9 mouse cellular contexts compared by ENCODE assay signal in the genomic region with DNA sequence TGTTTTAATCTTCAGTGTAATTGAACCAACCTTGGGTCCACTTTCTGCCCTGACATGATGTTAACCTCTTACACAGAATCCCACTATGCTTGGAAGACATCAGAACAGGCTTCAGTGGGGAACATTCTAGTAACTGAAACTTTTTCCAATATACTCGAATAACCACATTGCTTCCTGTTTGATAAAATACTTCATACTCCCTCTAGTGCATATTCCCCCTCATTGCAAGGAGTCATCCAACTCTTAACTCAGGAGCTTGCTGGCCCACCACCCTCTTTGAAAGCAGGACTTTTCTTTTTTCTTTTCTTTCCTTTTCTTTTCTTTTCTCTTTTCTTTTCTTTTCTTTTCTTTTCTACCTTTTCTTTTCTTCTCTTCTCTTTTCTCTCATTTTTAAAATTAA.
DNase-seq lines count a peak whose midpoint lies in the region; ATAC-seq lines count a peak whose summit lies in the region.
"Had no signal": no experiment of that assay in that cellular context is flagged by ENCODE, and none has a peak within 500 bp of the region (broad histone marks: within the 10 kb centered on the region; RNA-seq: fewer than 3 reads in every experiment).

No protein-coding gene starts in this region.

- H3K4me2 ChIP-seq in hindbrain, embryonic 14.5 days (replicated peaks) = no peak overlapping the region
- no peak overlapping the region for H3K4me2 ChIP-seq in midbrain, embryonic 14.5 days (ENCODE audit: low read length)
- H3K4me2 ChIP-seq: stomach, embryonic 15.5 days had no signal

- ATAC-seq in hindbrain, embryonic 14.5 days (ENCODE audit: low FRiP score) = no peak
- no peak for ATAC-seq in midbrain, embryonic 14.5 days (ENCODE audit: low FRiP score, low TSS enrichment)

- H3K27ac ChIP-seq in hindbrain, embryonic 14.5 days = no peak overlapping the region
- no peak overlapping the region for H3K27ac ChIP-seq in hindbrain, embryonic 10.5 days
- H3K27ac ChIP-seq in midbrain, embryonic 14.5 days (replicated peaks; ENCODE audit: low read depth, low read length) = no peak overlapping the region
- no peak overlapping the region for H3K27ac ChIP-seq in midbrain, embryonic 10.5 days (replicated peaks)
- H3K27ac ChIP-seq: macrophage; stomach, embryonic 15.5 days had no signal

- H3K4me3 ChIP-seq in hindbrain, embryonic 14.5 days (replicated peaks; ENCODE audit: low read length) = no peak overlapping the region
- H3K4me3 ChIP-seq in hindbrain, embryonic 10.5 days = no peak overlapping the region
- H3K4me3 ChIP-seq in midbrain, embryonic 14.5 days (replicated peaks; ENCODE audit: low read depth, low read length) = no peak overlapping the region
- no peak overlapping the region for H3K4me3 ChIP-seq in midbrain, embryonic 10.5 days
- H3K4me3 ChIP-seq: stomach, embryonic 15.5 days had no signal

- H3K4me1 ChIP-seq in hindbrain, embryonic 14.5 days (replicated peaks; ENCODE audit: control insufficient read depth, insufficient read depth, low read length) = no peaks in the 10 kb centered on the region
- H3K4me1 ChIP-seq in hindbrain, embryonic 10.5 days (replicated peaks) = no peaks in the 10 kb centered on the region
- no peaks in the 10 kb centered on the region for H3K4me1 ChIP-seq in midbrain, embryonic 14.5 days (ENCODE audit: control insufficient read depth, insufficient read depth, low read length)
- H3K4me1 ChIP-seq in midbrain, embryonic 10.5 days = peaks cover 4% of the 10 kb centered on the region; the same call in 1 of the 2 replicates
- H3K4me1 ChIP-seq: stomach, embryonic 15.5 days had no signal

- H3K36me3 ChIP-seq in hindbrain, embryonic 14.5 days (replicated peaks; ENCODE audit: control insufficient read depth, insufficient read depth) = no peaks in the 10 kb centered on the region
- no peaks in the 10 kb centered on the region for H3K36me3 ChIP-seq in hindbrain, embryonic 10.5 days
- no peaks in the 10 kb centered on the region for H3K36me3 ChIP-seq in midbrain, embryonic 14.5 days (ENCODE audit: control insufficient read depth, insufficient read depth, low read length)
- no peaks in the 10 kb centered on the region for H3K36me3 ChIP-seq in midbrain, embryonic 10.5 days
- H3K36me3 ChIP-seq: stomach, embryonic 15.5 days had no signal

- no peaks in the 10 kb centered on the region for H3K9me3 ChIP-seq in hindbrain, embryonic 14.5 days (ENCODE audit: control insufficient read depth, low read length)
- H3K9me3 ChIP-seq in hindbrain, embryonic 10.5 days = no peaks in the 10 kb centered on the region
- H3K9me3 ChIP-seq in midbrain, embryonic 14.5 days (ENCODE audit: control insufficient read depth, low read length) = no peaks in the 10 kb centered on the region
- H3K9me3 ChIP-seq in midbrain, embryonic 10.5 days (replicated peaks) = no peaks in the 10 kb centered on the region
- H3K9me3 ChIP-seq: stomach, embryonic 15.5 days had no signal

- H3K27me3 ChIP-seq in hindbrain, embryonic 14.5 days (ENCODE audit: control insufficient read depth, insufficient read depth, low read length) = no peaks in the 10 kb centered on the region
- no peaks in the 10 kb centered on the region for H3K27me3 ChIP-seq in hindbrain, embryonic 10.5 days (ENCODE audit: insufficient read depth, poor library complexity, severe bottlenecking)
- H3K27me3 ChIP-seq in midbrain, embryonic 14.5 days (ENCODE audit: control insufficient read depth, insufficient read depth, low read length) = no peaks in the 10 kb centered on the region
- no peaks in the 10 kb centered on the region for H3K27me3 ChIP-seq in midbrain, embryonic 10.5 days (ENCODE audit: low read depth, poor library complexity, severe bottlenecking)
- H3K27me3 ChIP-seq: stomach, embryonic 15.5 days had no signal

- H3K9ac ChIP-seq in hindbrain, embryonic 14.5 days = no peak overlapping the region
- H3K9ac ChIP-seq in midbrain, embryonic 14.5 days (replicated peaks; ENCODE audit: low read length) = no peak overlapping the region
- H3K9ac ChIP-seq: stomach, embryonic 15.5 days had no signal

- 38% methylated on average over 1 of the region's 1 CpGs for whole genome bisulfite sequencing in hindbrain, embryonic 14.5 days
- WGBS in hindbrain, embryonic 10.5 days = 45% methylated on average over 1 of the region's 1 CpGs
- 35% methylated on average over 1 of the region's 1 CpGs for WGBS in midbrain, embryonic 14.5 days
- WGBS in midbrain, embryonic 10.5 days = 50% methylated on average over 1 of the region's 1 CpGs

- peak; percentile 81 for DNase-seq in hindbrain, embryonic 14.5 days (ENCODE audit: low spot score)
- no peak for DNase-seq in hindbrain, embryonic 10.5 days (ENCODE audit: low spot score)
- peak; percentile 77 for DNase-seq in midbrain, embryonic 14.5 days
- DNase-seq in midbrain, embryonic 10.5 days (ENCODE audit: low spot score) = no peak
- peak; percentile 39 for DNase-seq in embryo, embryonic 10 days (ENCODE audit: low spot score)
- DNase-seq in spleen, adult 18-20 months = no peak
- no peak for DNase-seq in thymus, postnatal 25 days

Comparison
In these comparisons a context has a peak if more than half of its experiments do, and no peak if none do; other contexts are left out.
1. DNase-seq: peak in hindbrain, embryonic 14.5 days (single experiment), midbrain, embryonic 14.5 days (single experiment) and embryo, embryonic 10 days (single experiment); none in hindbrain, embryonic 10.5 days (single experiment), midbrain, embryonic 10.5 days (single experiment), spleen, adult 18-20 months (0 of 2) and thymus, postnatal 25 days (single experiment).